7 mouse cellular contexts compared by ENCODE assay signal in genomic region chr7:101837154-101837605, GRCm38 (mm10). TPM values are rescaled to one million over a fixed set of nuclear protein-coding genes. Genes with fewer than 3 reads are reported as not detected.
DNase-seq lines count a peak whose midpoint lies in the region; ATAC-seq lines count a peak whose summit lies in the region.

No protein-coding gene starts in this region.

- no peak for DNase-seq in neural tube, embryonic 11.5 days (ENCODE audit: low spot score)
- no peak for DNase-seq in neural tube, embryonic 10.5 days (ENCODE audit: extremely low spot score, low spot score)
- no peak for DNase-seq in midbrain, embryonic 10.5 days (ENCODE audit: low spot score)
- no peak for DNase-seq in left cerebral cortex, postnatal 4 days
- no peak for DNase-seq in gastrocnemius, postnatal 10 days

- peak overlapping the region; percentile 95 for H3K9ac ChIP-seq in neural tube, embryonic 11.5 days (ENCODE audit: low read length)
- H3K9ac ChIP-seq in hindbrain, embryonic 12.5 days = peak overlapping the region; percentile 85

- H3K4me1 ChIP-seq in neural tube, embryonic 11.5 days (ENCODE audit: control insufficient read depth, insufficient read depth, low read length) = peaks cover 10% of the 10 kb centered on the region; the same call in 1 of the 2 replicates
- peaks cover 3% of the 10 kb centered on the region; the same call in 1 of the 2 replicates for H3K4me1 ChIP-seq in brown adipose tissue, adult 24 weeks (ENCODE audit: control insufficient read depth, insufficient read depth, insufficient read length, low read length)
- H3K4me1 ChIP-seq in hindbrain, embryonic 12.5 days = peaks cover 38% of the 10 kb centered on the region
- H3K4me1 ChIP-seq in midbrain, embryonic 10.5 days = peaks cover 50% of the 10 kb centered on the region

- H3K4me3 ChIP-seq in neural tube, embryonic 11.5 days (ENCODE audit: low read depth, low read length) = peak overlapping the region; percentile 87
- peak overlapping the region; percentile 95 for H3K4me3 ChIP-seq in brown adipose tissue, adult 24 weeks (ENCODE audit: insufficient read depth, low read depth, low read length)
- peak overlapping the region; percentile 76 for H3K4me3 ChIP-seq in hindbrain, embryonic 12.5 days
- peak overlapping the region; percentile 73 for H3K4me3 ChIP-seq in midbrain, embryonic 10.5 days

- H3K36me3 ChIP-seq in neural tube, embryonic 11.5 days (ENCODE audit: control insufficient read depth, insufficient read depth, low read length) = peaks cover 6% of the 10 kb centered on the region
- H3K36me3 ChIP-seq in hindbrain, embryonic 12.5 days = peaks cover 10% of the 10 kb centered on the region
- H3K36me3 ChIP-seq in midbrain, embryonic 10.5 days = peaks cover 27% of the 10 kb centered on the region

- H3K27ac ChIP-seq in neural tube, embryonic 11.5 days (ENCODE audit: low read depth, low read length) = peak overlapping the region; percentile 86
- H3K27ac ChIP-seq in brown adipose tissue, adult 24 weeks (replicated peaks; ENCODE audit: low read depth, low read length) = peak overlapping the region; percentile 86
- H3K27ac ChIP-seq in hindbrain, embryonic 12.5 days = peak overlapping the region; percentile 92
- H3K27ac ChIP-seq in midbrain, embryonic 10.5 days (replicated peaks) = peak overlapping the region; percentile 96

- no peak for ATAC-seq in neural tube, embryonic 11.5 days (ENCODE audit: insufficient read depth, low FRiP score, low TSS enrichment)
- peak; percentile 17 for ATAC-seq in hindbrain, embryonic 12.5 days (ENCODE audit: low FRiP score)

- no peaks in the 10 kb centered on the region for H3K27me3 ChIP-seq in neural tube, embryonic 11.5 days (ENCODE audit: control insufficient read depth, insufficient read depth, low read length)
- no peaks in the 10 kb centered on the region for H3K27me3 ChIP-seq in hindbrain, embryonic 12.5 days
- no peaks in the 10 kb centered on the region for H3K27me3 ChIP-seq in midbrain, embryonic 10.5 days (ENCODE audit: low read depth, poor library complexity, severe bottlenecking)

- intact Hi-C loops in left cerebral cortex, postnatal 4 days (cut with DNase I) = no loop called here

- no peaks in the 10 kb centered on the region for H3K9me3 ChIP-seq in neural tube, embryonic 11.5 days (ENCODE audit: control insufficient read depth, low read length)
- H3K9me3 ChIP-seq in hindbrain, embryonic 12.5 days (replicated peaks) = no peaks in the 10 kb centered on the region
- H3K9me3 ChIP-seq in midbrain, embryonic 10.5 days (replicated peaks) = no peaks in the 10 kb centered on the region

- H3K4me2 ChIP-seq in neural tube, embryonic 11.5 days (ENCODE audit: low read depth) = peak overlapping the region; percentile 93
- peak overlapping the region; percentile 92 for H3K4me2 ChIP-seq in hindbrain, embryonic 12.5 days (replicated peaks)

- WGBS in neural tube, embryonic 11.5 days = under 1% methylated on average over 20 of the region's 20 CpGs
- under 1% methylated on average over 20 of the region's 20 CpGs for WGBS in hindbrain, embryonic 12.5 days
- under 1% methylated on average over 20 of the region's 20 CpGs for WGBS in midbrain, embryonic 10.5 days

RNA-seq across cellular contexts. Expression of gene Inppl1, which starts 0.8 kb away (rescaled TPM):
- polyA plus RNA-seq in neural tube, embryonic 11.5 days (2014; fragmentation: Nextera tagmentation; extraction: Ambion mirVana) = 32.2 and 37.7 TPM in 2 replicates
- polyA plus RNA-seq in brown adipose tissue, adult 24 weeks (2012; ENCODE audit: insufficient read depth, insufficient read length, missing spikeins) = 34.7 and 48.3 TPM in 2 replicates
- 38.6 and 41.9 TPM in 2 replicates for polyA plus RNA-seq in hindbrain, embryonic 12.5 days (2016; fragmentation: Nextera tagmentation; extraction: Ambion mirVana)
- 36.2 and 38.1 TPM in 2 replicates for polyA plus RNA-seq in midbrain, embryonic 10.5 days (2016; fragmentation: Nextera tagmentation; extraction: Ambion mirVana)
- total RNA-seq in left cerebral cortex, postnatal 4 days (2021) = 10 to 100 TPM; 17.8 to 18.8 TPM
- total RNA-seq in gastrocnemius, postnatal 10 days (2021) = 10 to 100 TPM; 76.2 to 89.2 TPM

RNA-seq across cellular contexts. Expression of gene Phox2a, which starts 19.1 kb away (rescaled TPM):
- polyA plus RNA-seq in neural tube, embryonic 11.5 days (2014; fragmentation: Nextera tagmentation; extraction: Ambion mirVana) = 1.3 and 1.9 TPM in 2 replicates
- polyA plus RNA-seq in brown adipose tissue, adult 24 weeks (2012; ENCODE audit: insufficient read depth, insufficient read length, missing spikeins) = not detected in 2 replicates
- polyA plus RNA-seq in hindbrain, embryonic 12.5 days (2016; fragmentation: Nextera tagmentation; extraction: Ambion mirVana) = 3.8 and 4.4 TPM in 2 replicates
- 0.83 and 2.0 TPM in 2 replicates for polyA plus RNA-seq in midbrain, embryonic 10.5 days (2016; fragmentation: Nextera tagmentation; extraction: Ambion mirVana)
- not detected for total RNA-seq in left cerebral cortex, postnatal 4 days (2021)
- total RNA-seq in gastrocnemius, postnatal 10 days (2021) = under 1 TPM in 1 of 2 experiments, not detected in 1; 0.14 TPM

RNA-seq across cellular contexts. Expression of gene Folr2, which starts 19.8 kb away (rescaled TPM):
- polyA plus RNA-seq in neural tube, embryonic 11.5 days (2014; fragmentation: Nextera tagmentation; extraction: Ambion mirVana) = 0.25 and 0.57 TPM in 2 replicates
- polyA plus RNA-seq in brown adipose tissue, adult 24 weeks (2012; ENCODE audit: insufficient read depth, insufficient read length, missing spikeins) = 16.1 and 22.7 TPM in 2 replicates
- 1.7 and 1.9 TPM in 2 replicates for polyA plus RNA-seq in hindbrain, embryonic 12.5 days (2016; fragmentation: Nextera tagmentation; extraction: Ambion mirVana)
- polyA plus RNA-seq in midbrain, embryonic 10.5 days (2016; fragmentation: Nextera tagmentation; extraction: Ambion mirVana) = 0.70 and 1.1 TPM in 2 replicates
- under 1 TPM in 1 of 2 experiments, not detected in 1; 0.40 TPM for total RNA-seq in left cerebral cortex, postnatal 4 days (2021)
- total RNA-seq in gastrocnemius, postnatal 10 days (2021) = 1 to 10 TPM; 4.2 to 6.0 TPM

RNA-seq across cellular contexts. Expression of gene Anapc15, which starts 26.3 kb away (rescaled TPM):
- polyA plus RNA-seq in neural tube, embryonic 11.5 days (2014; fragmentation: Nextera tagmentation; extraction: Ambion mirVana) = 79.9 and 87.3 TPM in 2 replicates
- 36.9 and 39.2 TPM in 2 replicates for polyA plus RNA-seq in brown adipose tissue, adult 24 weeks (2012; ENCODE audit: insufficient read depth, insufficient read length, missing spikeins)
- 74.9 and 86.7 TPM in 2 replicates for polyA plus RNA-seq in hindbrain, embryonic 12.5 days (2016; fragmentation: Nextera tagmentation; extraction: Ambion mirVana)
- 110 and 123 TPM in 2 replicates for polyA plus RNA-seq in midbrain, embryonic 10.5 days (2016; fragmentation: Nextera tagmentation; extraction: Ambion mirVana)
- 10 to 100 TPM; 37.0 to 40.0 TPM for total RNA-seq in left cerebral cortex, postnatal 4 days (2021)
- total RNA-seq in gastrocnemius, postnatal 10 days (2021) = 10 to 100 TPM; 23.1 to 23.8 TPM

RNA-seq across cellular contexts. Expression of gene Folr1, which starts 33.4 kb away (rescaled TPM):
- polyA plus RNA-seq in neural tube, embryonic 11.5 days (2014; fragmentation: Nextera tagmentation; extraction: Ambion mirVana) = 0.49 and 0.91 TPM in 2 replicates
- not detected in 2 replicates for polyA plus RNA-seq in brown adipose tissue, adult 24 weeks (2012; ENCODE audit: insufficient read depth, insufficient read length, missing spikeins)
- polyA plus RNA-seq in hindbrain, embryonic 12.5 days (2016; fragmentation: Nextera tagmentation; extraction: Ambion mirVana) = 11.5 and 12.7 TPM in 2 replicates
- polyA plus RNA-seq in midbrain, embryonic 10.5 days (2016; fragmentation: Nextera tagmentation; extraction: Ambion mirVana) = 17.9 and 19.5 TPM in 2 replicates
- 1 to 10 TPM in 1 of 2 experiments, under 1 TPM in 1; 0.40 to 1.4 TPM for total RNA-seq in left cerebral cortex, postnatal 4 days (2021)
- 1 to 10 TPM; 1.7 to 2.4 TPM for total RNA-seq in gastrocnemius, postnatal 10 days (2021)
